Mouse (Mus musculus): ENCODE data around the gene Grip1.

The Grip1 gene

DNA sequence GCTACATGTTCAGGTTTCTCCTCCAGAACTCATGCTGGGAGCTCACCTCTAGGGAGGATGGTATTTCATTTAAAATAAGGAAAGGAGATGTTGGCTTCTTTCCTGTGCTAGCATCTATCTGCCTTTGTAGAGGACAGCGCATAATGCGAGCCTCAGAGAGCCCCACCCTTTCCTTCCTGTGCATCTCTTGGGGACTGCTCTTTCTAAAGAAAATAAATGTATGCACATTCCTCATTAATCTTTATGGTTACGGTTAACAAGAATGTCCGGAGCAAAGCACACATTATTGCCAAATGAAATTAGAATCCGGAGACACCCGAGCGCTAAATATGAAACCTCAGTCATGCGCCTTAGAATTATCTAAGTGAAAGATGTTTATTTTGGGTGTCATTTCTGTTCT, 490.3 kb downstream of the Grip1 start:
- no peak for DNase-seq (ENCODE audit: low read depth)

DNA sequence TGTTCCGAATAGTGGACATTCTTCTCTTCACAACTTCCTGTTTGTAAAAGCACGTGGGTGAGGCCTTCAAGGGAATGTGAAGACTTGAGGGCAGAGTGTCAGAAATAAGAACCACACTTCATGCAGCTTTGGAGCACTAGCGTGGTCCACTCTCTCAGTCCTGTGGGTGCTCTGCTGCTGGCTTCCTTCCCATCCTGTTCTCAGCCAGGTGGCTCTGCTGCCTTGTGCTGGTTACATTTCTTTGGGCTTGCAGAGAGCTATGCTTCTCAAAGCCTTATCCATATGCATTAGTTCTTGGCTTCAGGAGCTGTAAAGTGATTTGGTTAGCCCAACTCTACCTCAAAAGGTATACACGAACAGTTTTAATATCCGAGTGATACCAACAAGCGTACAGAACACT, 497.8 kb downstream of the Grip1 start:
- no peak for DNase-seq (ENCODE audit: low read depth)

DNA sequence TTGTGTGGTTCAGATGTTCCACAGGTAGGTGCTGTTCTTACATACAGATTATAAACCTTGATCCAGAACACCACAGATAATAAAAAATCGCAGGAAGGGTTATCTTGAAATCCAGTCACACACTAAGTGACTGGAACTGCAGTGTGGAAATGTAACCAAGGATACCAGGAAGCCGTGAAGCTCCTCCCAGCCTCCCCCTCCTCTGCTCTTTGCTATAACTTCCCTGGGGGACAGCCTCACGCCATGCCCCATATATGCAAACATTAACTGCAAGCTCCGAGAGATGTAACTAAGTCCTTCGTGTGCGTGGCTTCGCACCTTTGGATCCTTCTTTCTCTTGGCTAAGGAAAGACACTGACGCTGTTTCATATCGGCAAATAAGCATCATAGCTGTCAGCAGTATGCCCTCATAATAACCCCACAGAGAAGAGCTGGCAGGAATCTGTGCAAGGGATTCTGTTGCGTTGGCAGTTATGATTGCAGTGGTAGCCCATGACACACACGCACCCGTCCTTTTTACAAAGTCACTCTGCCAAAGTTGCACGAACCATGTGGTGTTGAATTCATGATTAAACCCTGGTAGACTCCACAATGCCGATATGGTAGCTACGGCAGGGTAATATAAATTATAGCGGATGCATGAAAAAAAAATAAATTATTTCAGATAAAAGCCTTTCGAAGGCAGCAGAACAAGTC, 503.8 kb downstream of the Grip1 start:
- DNase-seq (ENCODE audit: low read depth): no peak

DNA sequence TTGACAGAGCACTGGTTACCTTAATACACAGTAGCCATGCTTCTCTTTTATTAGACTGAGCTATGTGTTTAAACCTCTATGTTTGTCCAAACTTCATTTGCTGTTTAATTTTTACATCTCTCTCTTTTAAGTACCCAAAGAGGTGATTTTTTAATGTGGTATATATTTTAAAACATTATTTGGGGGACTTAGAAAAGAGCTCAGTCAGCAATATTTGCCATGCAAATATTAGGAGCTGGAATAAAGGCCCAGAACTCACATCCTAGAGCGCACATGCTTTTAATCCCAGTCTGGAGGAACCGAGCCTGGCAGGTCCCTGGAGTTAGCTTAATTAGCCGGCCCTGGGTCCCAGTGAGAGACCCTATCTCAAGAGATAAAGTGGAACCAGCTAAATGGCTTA, 507.3 kb downstream of the Grip1 start:
- no peak for DNase-seq (ENCODE audit: low read depth)

DNA sequence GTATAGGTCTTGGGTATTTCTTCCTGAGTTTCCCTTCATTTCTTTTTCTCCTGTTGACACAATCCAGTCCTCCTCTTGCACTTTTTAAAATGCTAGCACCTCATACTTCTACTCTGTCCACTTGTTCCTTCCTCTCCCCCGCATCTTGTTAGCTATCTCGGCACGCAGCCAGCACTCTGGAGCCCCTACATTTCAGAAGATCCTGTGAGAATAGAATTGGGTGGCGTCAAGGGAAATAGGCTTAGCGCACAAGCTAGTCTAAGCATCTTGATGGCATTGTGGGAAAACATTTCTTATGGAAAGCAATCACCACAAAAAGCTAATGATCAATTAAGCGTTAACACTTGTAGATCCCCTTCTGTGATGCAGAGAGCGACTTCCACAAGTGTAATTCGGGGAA, 512.7 kb downstream of the Grip1 start:
- DNase-seq (ENCODE audit: low read depth): no peak

DNA sequence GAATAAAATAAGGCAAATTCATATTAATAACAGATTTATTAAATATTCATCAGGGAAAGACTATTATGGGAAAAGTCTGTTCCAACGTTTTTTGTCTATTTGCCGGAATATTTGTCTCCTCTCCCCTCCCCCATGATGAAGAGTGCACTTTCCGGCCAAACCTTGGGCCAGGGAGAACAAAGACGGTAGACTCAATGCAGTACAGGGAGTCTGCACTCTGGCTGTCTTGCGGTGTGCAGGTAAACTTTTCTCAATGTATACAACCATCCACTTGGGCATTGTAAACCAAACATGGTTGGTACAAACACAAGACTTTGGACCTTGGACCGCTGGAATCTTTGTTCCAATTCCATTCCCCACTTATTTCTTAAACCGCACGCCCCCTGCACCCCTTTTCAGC, 525.8 kb downstream of the Grip1 start:
- no peak for DNase-seq (ENCODE audit: low read depth)

DNA sequence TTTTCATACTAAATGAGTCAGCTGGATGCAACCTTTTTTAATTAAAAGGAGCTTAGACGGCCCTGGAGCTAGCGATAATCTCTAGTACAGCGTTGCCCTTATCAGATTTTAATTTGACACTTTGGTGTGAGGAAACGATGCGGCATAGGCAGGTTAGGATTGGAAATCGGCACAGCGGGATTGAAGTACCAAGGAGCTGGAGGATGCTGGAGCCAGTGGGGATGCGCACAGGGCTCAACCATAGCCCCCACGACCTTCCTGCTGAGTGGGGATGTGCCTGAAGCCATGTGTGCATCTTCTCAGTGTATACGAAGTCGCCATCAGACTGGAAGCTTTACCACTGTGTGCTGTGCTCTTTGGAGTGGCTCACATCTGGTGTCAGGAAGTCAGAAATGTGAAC, 526.4 kb downstream of the Grip1 start:
- DNase-seq (ENCODE audit: low read depth): no peak

DNA sequence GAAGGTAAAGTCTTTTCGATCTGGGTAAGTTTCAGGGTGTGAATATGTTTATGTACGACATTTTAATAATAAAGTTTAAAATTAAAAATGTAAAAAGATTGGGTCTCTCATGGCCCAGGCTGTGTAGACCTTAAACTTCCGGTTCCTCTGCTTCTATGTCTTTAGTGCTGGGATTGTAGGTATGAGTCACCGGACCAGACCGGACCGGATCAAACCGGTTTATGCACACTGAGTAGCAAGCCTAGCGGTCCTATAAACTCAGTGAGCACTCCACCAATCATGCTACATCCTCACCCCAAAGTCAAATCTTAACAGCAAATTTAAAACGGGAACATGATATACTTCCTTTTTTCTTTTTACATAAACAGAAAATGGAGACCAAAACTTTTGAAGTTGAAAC, 530.7 kb downstream of the Grip1 start:
- no peak for DNase-seq (ENCODE audit: low read depth)

DNA sequence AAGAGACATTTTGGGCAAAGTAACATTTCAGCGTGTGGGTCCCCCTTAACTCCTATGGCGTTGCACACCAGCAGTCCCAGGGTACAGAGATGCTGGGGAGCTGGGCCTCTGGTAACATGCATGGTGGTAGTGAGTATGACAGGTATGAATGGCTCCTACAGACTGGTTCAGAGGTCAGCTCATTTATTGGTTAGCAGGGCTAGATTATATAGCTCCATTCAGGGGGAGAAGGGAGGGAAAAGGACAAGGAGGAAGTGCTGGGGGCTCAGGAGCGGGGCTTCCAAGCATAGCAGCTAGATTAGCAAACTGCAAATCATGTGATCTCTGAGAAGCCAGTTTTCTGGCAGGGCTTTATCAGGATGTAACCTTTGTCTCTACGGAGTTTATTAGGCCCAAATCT, 544.8 kb downstream of the Grip1 start:
- DNase-seq (ENCODE audit: low read depth): no peak

DNA sequence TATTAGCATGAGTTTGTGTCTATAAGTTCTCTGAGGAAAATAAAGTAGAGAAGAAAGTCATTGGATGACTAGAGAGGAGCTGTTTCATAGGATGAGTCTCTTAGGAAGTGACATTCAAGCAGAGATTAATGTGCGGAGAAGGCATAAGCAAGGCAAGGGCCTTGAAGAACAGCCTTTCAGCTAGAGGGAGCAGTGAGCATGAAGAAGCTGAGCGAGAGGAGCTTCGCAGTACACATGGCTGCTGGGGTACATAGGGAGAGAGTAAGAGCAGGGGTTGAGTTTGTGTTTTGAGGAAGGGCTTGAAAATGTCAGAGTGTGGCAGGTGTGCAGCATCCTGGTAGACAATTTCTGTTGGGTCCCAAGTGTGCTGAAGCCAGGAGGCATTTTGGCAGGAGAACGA, 548.5 kb downstream of the Grip1 start:
- DNase-seq (ENCODE audit: low read depth): no peak

DNA sequence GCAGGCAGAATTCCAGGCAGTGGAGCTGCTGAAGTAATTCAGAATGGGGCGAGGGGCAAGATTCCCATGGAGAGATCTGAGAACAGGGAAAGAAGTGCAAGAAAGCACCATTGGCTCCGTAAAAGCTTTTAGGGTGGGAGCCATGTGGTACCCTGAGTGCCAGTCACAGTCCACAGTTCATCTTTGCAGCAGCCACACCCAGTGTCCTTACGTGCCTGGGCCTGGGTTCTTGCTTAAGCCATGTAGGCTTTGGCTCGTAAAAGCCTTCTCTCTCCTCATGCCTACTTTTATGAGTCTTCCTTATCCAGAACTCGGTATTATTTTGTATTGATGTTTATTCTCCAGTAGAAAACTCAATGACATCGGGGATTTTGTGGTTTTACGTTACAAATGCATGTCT, 550.5 kb downstream of the Grip1 start:
- DNase-seq (ENCODE audit: low read depth): no peak

DNA sequence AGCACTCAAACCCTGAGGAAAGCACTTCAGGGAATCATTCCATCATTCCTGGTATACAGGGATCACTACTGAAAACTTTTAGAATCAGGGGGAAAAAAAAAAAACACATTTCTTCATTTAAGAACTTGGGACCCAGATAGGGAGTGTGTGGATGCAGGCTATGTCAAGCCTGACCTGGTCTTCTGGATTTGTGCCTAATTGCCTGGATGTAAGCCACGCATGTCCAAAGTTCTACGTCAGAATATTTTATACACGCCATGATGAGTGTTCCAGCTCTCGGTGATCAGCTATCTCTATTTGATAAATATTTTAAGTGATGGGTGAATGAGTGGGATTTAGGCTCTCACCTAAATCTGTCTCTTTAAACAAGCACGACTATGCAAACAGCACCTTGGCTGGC, 552.0 kb downstream of the Grip1 start:
- DNase-seq (ENCODE audit: low read depth): no peak

DNA sequence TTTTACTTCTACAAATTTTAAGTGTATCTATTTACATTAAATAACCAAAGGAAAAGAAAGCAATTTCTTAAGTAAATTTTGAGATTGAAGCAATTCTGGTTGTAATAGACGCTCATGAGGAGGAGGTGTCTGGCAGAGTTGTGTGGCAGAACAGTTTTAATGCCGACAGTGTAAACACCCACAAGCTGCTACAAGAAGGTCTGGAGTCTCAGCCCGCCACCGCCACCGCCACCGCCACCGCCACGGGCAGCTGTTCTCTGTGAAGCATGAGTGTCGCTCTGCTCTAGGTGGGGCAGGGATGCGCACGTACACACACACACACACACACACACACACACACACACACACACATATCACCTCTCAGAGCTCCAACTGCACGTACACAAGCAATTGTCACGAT, 558.7 kb downstream of the Grip1 start:
- no peak for DNase-seq (ENCODE audit: low read depth)

DNA sequence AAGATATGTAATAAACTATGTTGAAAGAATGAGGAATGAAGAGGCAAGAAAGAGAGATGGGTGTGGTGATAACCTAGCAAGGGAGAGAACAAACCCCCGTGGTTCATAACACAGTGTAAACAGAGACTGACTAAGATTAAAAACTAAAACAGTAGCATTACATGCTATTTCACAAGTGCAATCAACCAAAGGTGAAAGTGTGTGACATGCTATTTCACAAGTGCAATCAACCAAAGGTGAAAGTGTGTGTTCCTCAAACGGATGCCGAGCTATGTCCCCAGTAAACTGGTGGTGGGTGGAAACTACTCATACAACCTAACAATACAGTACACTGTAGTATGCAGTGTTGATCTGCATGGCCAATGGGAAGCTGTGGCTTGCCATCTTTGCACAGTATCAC, 561.5 kb downstream of the Grip1 start:
- DNase-seq (ENCODE audit: low read depth): no peak

DNA sequence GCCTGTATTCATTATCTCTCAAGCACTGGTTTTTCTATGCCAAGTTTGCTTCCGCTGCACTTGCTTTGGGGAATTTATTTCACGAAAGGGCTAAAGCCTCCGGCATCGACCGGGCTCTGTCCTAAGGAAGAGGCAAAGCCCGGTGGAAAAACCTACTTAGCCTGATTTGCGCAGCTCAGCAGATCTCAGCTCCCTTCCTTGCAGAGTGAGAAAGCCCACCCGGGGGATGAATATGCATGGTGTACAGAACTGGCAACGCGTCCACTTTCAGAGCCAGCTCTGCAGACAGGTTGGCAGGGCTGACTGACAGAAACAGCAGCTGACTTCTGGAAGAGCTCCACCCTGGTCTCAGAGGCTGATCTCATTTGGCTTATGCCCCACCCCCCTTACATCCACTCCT, 572.8 kb downstream of the Grip1 start:
- DNase-seq (ENCODE audit: low read depth): no peak

DNA sequence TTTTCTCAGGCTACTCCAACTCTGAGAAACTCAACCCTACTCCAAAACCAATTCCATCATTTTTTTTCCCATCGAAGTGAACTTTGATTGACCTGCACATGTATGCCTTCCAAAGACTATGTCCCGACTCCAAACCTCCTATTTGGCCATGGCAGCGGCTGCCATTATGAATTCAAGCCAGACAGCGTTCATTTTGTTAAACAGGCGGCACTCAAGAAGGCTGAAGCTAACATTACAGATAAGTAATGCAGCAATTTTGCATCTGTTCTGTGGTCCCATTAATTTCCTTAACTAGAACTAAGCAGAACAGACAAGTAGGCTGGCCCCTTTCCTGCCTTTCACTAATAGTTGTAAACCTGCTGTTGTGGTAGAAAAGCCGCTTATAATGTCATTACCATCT, 577.3 kb downstream of the Grip1 start:
- no peak for DNase-seq (ENCODE audit: low read depth)

DNA sequence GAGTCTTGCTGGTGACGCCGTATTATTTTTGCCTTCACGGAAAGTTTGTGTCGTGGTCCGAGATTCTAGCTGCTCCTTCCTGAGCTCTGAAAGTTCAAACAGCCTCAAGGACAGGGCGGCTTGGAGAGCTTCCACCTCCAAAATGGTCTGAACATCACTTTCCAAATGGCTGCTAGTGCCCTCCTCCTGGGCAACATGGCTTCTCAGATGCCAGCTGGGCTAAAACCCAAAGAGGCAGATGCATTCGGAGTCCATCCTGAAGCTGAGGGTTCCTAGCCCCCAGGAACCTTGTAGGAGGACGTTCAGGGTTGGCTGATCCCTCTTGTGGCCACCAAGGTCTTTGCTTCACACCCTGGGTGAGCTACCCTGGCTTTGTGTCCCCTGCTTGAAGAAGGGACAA, 577.7 kb downstream of the Grip1 start:
- DNase-seq (ENCODE audit: low read depth): no peak

DNA sequence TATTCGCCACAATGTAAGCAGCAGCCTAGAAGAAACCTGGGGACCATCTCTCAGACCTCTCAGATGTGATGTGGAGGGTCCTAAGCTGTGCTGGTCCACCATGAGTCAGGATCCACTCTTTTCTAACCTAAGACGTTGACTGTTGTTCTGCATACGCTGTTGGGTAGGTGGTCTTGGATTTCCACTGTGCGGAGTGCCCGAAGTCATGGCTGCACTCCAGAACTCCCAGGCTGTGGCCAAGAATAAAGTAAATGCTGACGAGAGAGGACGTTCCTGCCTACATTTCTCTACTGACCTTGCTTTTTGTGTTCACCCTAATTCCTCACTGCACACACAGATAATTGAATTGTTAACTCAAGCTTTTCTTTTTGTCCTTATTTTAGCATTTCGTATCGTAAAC, 580.2 kb downstream of the Grip1 start:
- no peak for DNase-seq (ENCODE audit: low read depth)

DNA sequence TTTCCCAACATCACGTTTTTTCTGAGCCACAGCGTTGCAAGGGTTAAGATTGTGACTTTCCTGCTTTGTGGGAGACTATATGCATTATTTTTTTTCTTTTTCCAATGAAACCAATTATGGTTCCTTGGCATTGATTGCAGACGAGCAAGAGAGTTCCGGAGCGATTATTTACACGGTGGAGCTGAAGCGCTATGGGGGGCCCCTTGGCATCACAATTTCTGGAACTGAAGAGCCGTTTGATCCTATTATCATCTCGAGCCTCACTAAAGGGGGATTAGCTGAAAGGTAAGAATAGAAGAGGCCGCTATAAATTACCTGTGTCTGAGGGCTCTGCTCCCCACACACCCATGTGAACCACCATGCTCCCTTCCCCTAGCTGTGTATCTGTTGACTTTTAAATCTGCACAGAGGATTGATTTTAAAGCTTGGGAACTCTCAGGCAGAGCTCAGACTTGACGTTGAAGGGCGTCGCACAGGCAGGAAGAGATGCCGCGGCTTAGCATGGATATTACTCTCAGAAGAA, 581.6 kb downstream of the Grip1 start:
- DNase-seq (ENCODE audit: low read depth): no peak

DNA sequence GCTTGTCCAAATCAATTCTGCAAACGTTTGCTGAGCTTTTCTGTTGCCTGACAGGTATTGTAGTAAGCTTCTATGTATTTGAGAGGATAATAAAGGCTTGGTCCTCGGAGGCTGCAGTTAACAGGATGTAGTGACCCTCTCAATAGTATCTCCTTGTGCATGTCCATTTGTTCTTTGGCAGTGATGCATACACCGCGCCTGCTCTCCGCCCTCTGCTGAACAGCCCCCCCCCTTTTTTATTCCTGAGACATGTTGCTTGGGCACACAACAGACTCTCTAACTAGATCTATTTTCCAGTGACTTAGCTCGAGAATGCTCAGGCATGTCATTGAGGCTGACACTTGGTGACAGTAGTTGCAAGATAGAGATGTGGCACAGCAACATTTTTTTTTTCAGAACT, 582.2 kb downstream of the Grip1 start:
- DNase-seq (ENCODE audit: low read depth): no peak

DNA sequence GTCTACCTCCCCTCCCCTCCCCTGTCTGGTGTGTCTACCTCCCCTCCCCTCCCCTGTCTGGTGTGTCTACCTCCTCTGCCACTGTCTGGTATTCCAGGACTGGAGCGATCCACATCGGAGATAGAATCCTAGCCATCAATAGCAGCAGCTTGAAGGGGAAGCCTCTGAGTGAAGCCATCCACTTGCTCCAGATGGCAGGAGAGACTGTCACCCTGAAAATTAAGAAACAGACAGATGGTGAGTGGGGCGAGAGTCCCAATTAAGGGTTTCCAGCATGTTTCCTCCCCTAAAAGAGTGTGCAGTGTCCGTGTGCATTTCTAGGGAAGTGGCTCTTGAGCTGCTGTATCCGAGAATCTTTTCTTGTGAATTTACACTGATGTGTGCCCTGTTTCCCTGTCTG, 584.6 kb downstream of the Grip1 start:
- DNase-seq (ENCODE audit: low read depth): no peak

DNA sequence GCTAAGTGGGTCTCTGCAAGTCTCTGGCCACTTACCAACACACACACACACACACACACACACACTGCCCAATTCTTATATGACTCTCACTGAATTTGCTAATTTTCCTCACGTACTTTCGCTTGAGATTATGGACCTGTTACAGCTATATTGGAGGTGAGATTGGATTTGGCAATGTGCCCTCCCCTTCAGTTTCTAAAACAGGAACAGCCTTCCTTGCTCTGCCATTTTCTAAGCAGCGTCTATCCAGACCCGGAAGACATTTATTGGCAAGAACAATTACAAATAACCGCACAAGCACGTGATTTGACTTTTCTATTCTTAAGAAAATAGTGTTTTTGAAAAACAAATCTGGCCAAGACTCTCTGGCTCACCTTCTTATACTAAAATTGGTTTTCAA, 590.6 kb downstream of the Grip1 start:
- DNase-seq (ENCODE audit: low read depth): no peak

DNA sequence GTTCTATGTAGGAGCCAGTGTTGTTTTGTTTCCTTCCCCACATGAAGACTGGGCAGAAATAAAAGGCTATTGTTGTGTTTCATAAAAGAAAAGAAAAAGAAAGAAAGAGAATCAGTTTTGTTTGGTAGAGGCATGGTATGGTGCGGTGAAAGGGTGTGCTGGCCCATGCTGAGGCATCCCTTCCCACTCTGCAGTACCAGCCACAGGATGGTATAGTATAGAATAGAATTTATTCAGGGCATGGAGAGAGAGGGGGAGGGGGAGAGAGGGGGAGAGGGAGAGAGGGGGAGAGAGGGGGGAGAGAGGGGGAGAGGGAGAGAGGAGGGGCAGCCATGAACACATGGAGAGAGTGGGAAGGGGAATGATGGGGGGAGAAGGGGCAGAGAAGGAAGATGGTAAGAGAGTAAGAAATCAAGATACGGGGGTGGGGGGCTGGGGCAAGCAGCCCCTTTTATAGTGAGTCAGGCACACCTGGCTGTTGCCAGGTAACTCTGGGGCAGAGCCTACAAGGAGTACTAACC, 591.1 kb downstream of the Grip1 start:
- DNase-seq (ENCODE audit: low read depth): no peak

DNA sequence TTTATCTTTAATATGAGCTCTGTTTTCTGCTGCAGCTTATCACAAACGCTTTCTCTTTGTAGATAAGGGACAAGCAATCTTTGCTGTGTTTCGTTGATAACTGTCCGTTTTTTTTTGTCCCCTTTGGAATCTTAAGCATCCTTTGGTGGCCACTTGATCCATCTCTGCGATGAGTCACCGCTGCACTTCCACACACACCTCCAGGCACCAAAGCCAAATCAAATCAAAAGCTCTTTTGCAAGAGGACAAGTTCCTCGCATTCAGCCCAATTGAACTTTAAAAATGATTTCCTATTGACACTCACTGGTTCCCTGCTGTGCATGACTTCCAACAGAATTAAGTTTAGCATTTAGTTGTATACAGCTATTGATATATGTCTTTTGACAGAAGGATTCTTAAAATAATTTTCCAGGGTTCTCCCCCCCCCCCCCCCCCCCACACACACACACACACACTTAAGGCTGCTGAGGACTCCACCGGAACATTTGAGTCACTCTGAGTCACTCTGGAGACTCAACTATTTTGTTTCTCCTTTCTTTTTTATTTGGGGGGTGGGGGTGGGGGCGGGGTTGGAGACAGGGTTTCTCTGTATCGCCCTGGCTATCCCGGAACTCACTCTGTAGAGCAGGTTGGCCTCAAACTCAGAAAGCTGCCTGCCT, 607.1 kb downstream of the Grip1 start:
- DNase-seq (ENCODE audit: low read depth): no peak

Measured in c-Kit-positive CD71-negative TER-119-negative erythroid progenitor cells, embryonic 14.5 days (primary cell).